Mouse (Mus musculus) megakaryocyte, embryonic 14.5 days (primary cell): ENCODE results near the gene Tmem132c.

Experiments used
- FLI1 ChIP-seq: IDR thresholded peaks from 2 replicates; pipeline ENCODE4 v1.6.1; 2012; ENCODE audit warnings: low read length, inconsistent platforms, mixed read lengths
- GATA1 ChIP-seq: IDR thresholded peaks from 3 replicates; pipeline ENCODE4 v1.6.1; 2012; ENCODE audit warnings: mixed read lengths, low read length, inconsistent platforms, borderline replicate concordance

DNA sequence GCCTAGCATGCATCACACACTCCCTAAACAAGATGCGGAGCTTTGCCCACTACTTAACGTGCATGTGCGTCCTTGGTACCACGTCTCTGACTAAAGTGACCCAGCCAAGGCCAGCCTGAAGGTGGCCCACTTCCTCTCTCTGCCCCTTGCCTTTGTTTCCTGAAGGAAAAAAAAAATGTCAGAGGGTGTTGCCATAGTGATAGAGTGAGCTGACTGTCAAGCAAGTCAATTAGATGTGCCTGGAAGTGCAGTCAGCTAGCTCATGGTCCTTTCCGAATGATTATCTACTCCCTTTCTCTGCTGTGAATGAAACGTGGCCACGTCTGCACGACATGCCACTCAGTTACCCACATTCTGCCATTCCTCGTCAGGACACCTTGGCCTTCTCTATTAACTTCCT lies 37.9 kb downstream of the Tmem132c start:
- no peak for TF ChIP-seq FLI1
- TF ChIP-seq GATA1 = no peak
